Mouse (Mus musculus) layer of hippocampus, adult 2 months (tissue): ENCODE results near the gene Rabl3. TPM values are rescaled to one million over a fixed set of nuclear protein-coding genes. Genes with fewer than 3 reads are reported as not detected.
A peak's percentile ranks its signal among the peaks of the same experiment; 100 is the strongest.

ENCODE experiments used
- DNase-seq, 2 experiments: peaks; one replicate each; pipeline ENCODE4 v3.0.0; 2022; ENCODE audit warnings: low spot score in 2 of 2
- H3K27ac ChIP-seq: fragments of 200-600 bp; 2 replicates; pipeline ENCODE4 v1.8.1; 2022
- H3K4me3 ChIP-seq: fragments of 200-600 bp; 2 replicates; pipeline ENCODE4 v1.8.1; 2022; ENCODE audit warnings: mild to moderate bottlenecking
- CTCF ChIP-seq: fragments of 200-600 bp; conservative IDR thresholded peaks from 2 replicates; pipeline ENCODE4 v1.8.1; 2022; ENCODE audit warnings: antibody characterized with exemption, mild to moderate bottlenecking, moderate library complexity
- total RNA-seq, 2 experiments: library from RNA; stranded (reverse); gene quantifications; 2 replicates each; pipeline ENCODE4 v1.2.3; 2021

The Rabl3 gene
- total RNA-seq, 2 experiments from 2014 or later, result 10.2 to 11.2 TPM

GRCm38 (mm10) chr16:37520190-37521040 is 19.3 kb upstream of the Rabl3 start:
- no peak for DNase-seq
- TF ChIP-seq CTCF, result no peak
- Histone ChIP-seq H3K27ac (no peak overlapping the region), H3K4me3 (no peak overlapping the region)

- Histone ChIP-seq H3K27ac (no peak overlapping the region), H3K4me3 (no peak overlapping the region)
- DNase-seq, result no peak
- no peak for TF ChIP-seq CTCF
Observed at GRCm38 (mm10) chr16:37522100-37522697, 17.5 kb upstream of the Rabl3 start.

- Histone ChIP-seq H3K27ac (no peak overlapping the region), H3K4me3 (no peak overlapping the region)
- TF ChIP-seq CTCF, result no peak
- no peak for DNase-seq
Observed at GRCm38 (mm10) chr16:37525121-37525520, 14.6 kb upstream of the Rabl3 start.

GRCm38 (mm10) chr16:37526688-37527223 is 12.9 kb upstream of the Rabl3 start:
- no peak for TF ChIP-seq CTCF
- Histone ChIP-seq H3K27ac (no peak overlapping the region), H3K4me3 (no peak overlapping the region)
- DNase-seq, result no peak

GRCm38 (mm10) chr16:37530170-37530569 is 9.5 kb upstream of the Rabl3 start:
- no peak for DNase-seq
- H3K4me3 ChIP-seq, result no peak overlapping the region
- no peak for TF ChIP-seq CTCF
- H3K27ac ChIP-seq, result 0 out of 2 replicates have a peak overlapping the region, but pooled peaks have one; percentile 11

GRCm38 (mm10) chr16:37532046-37532445 is 7.6 kb upstream of the Rabl3 start:
- peak in 1 of 2 experiments; percentile 39 for DNase-seq
- no peak for TF ChIP-seq CTCF
- H3K4me3 ChIP-seq, result no peak overlapping the region
- H3K27ac ChIP-seq, result peak overlapping the region; percentile 54; the same call in 1 of the 2 replicates

- no peak for DNase-seq
- Histone ChIP-seq H3K4me3 (no peak overlapping the region), H3K27ac (no peak overlapping the region)
- no peak for TF ChIP-seq CTCF
Observed at GRCm38 (mm10) chr16:37533369-37534068, 6.2 kb upstream of the Rabl3 start.

- no peak for DNase-seq
- H3K4me3 ChIP-seq, result peak overlapping the region; percentile 61
Observed at GRCm38 (mm10) chr16:37539240-37539610, 460 bp upstream of the Rabl3 start.

GRCm38 (mm10) chr16:37540776-37541175 is 1.1 kb downstream of the Rabl3 start:
- no peak for DNase-seq
- H3K27ac ChIP-seq, result no peak overlapping the region
- H3K4me3 ChIP-seq, result no peak overlapping the region; the same call in 1 of the 2 replicates
- no peak for TF ChIP-seq CTCF

More at GRCm38 (mm10) chr16:37539240-37539610, 460 bp upstream of the Rabl3 start:
- no peak for TF ChIP-seq CTCF
- peak overlapping the region; percentile 99 for H3K27ac ChIP-seq

- no peak overlapping the region; the same call in 1 of the 2 replicates for H3K27ac ChIP-seq
Observed at GRCm38 (mm10) chr16:37546312-37546711, 6.6 kb downstream of the Rabl3 start.

GRCm38 (mm10) chr16:37550266-37550665 is 10.6 kb downstream of the Rabl3 start:
- no peak for DNase-seq
- H3K4me3 ChIP-seq, result no peak overlapping the region
- TF ChIP-seq CTCF, result no peak
- no peak overlapping the region for H3K27ac ChIP-seq

More at GRCm38 (mm10) chr16:37546312-37546711, 6.6 kb downstream of the Rabl3 start:
- H3K4me3 ChIP-seq, result no peak overlapping the region
- no peak for TF ChIP-seq CTCF
- no peak for DNase-seq

GRCm38 (mm10) chr16:37550981-37551380 is 11.3 kb downstream of the Rabl3 start:
- Histone ChIP-seq H3K27ac (no peak overlapping the region), H3K4me3 (no peak overlapping the region)
- no peak for DNase-seq
- no peak for TF ChIP-seq CTCF

GRCm38 (mm10) chr16:37552824-37553223 is 13.1 kb downstream of the Rabl3 start:
- no peak for DNase-seq
- no peak for TF ChIP-seq CTCF

More at GRCm38 (mm10) chr16:37552824-37553223, 13.1 kb downstream of the Rabl3 start:
- Histone ChIP-seq H3K4me3 (no peak overlapping the region), H3K27ac (no peak overlapping the region)
